Mouse (Mus musculus) stomach, postnatal 0 days (tissue): ENCODE results near the gene Rnf151. TPM values are rescaled to one million over a fixed set of nuclear protein-coding genes. Genes with fewer than 3 reads are reported as not detected.

Experiments
- ATAC-seq: fragments of 200-750 bp; cut with Nextera tagmentation; 2 replicates; pipeline ENCODE4 v1.8.0; 2017; ENCODE audit not compliant: low FRiP score, low TSS enrichment
- DNase-seq: peaks from one replicate; pipeline ENCODE4 v3.0.0-alpha.2; 2016; ENCODE audit warnings: low spot score
- H3K27ac ChIP-seq: fragments of 300-500 bp; sonication (generic); replicated peaks from 2 replicates; pipeline ENCODE4 v1.5.1; 2014; ENCODE audit warnings: mild to moderate bottlenecking, control low read depth
- H3K27me3 ChIP-seq: fragments of 300-500 bp; sonication (generic); 2 replicates; pipeline ENCODE4 v1.6.1; 2014; ENCODE audit warnings: low read length; ENCODE audit not compliant: control insufficient read depth, insufficient read depth
- H3K36me3 ChIP-seq: fragments of 300-500 bp; sonication (generic); 2 replicates; pipeline ENCODE4 v1.6.1; 2014; ENCODE audit warnings: low read length, mixed read lengths; ENCODE audit not compliant: control insufficient read depth, insufficient read depth
- H3K4me1 ChIP-seq: fragments of 300-500 bp; sonication (generic); replicated peaks from 2 replicates; pipeline ENCODE4 v1.6.1; 2014; ENCODE audit warnings: antibody characterized with exemption; ENCODE audit not compliant: control insufficient read depth, insufficient read depth
- H3K4me2 ChIP-seq: fragments of 300-500 bp; sonication (generic); replicated peaks from 2 replicates; pipeline ENCODE4 v1.6.1; 2014; ENCODE audit warnings: low read depth, mild to moderate bottlenecking, control low read depth, moderate library complexity
- H3K4me3 ChIP-seq: fragments of 300-500 bp; sonication (generic); 2 replicates; pipeline ENCODE4 v1.5.1; 2014; ENCODE audit warnings: low read depth, low read length, control low read depth
- H3K9ac ChIP-seq: fragments of 300-500 bp; sonication (generic); 2 replicates; pipeline ENCODE4 v1.6.1; 2014; ENCODE audit warnings: mild to moderate bottlenecking, low read length, control low read depth, mixed read lengths
- H3K9me3 ChIP-seq: fragments of 300-500 bp; sonication (generic); 2 replicates; pipeline ENCODE4 v1.6.1; 2016; ENCODE audit warnings: low read length; ENCODE audit not compliant: control insufficient read depth
- CTCF ChIP-seq: IDR thresholded peaks from 2 replicates; pipeline ENCODE4 v1.5.1; 2016; ENCODE audit warnings: antibody characterized with exemption, low read depth, mild to moderate bottlenecking, moderate library complexity
- EP300 ChIP-seq: optimal IDR thresholded peaks from 2 replicates; pipeline ENCODE3; 2016; ENCODE audit warnings: antibody characterized with exemption
- WGBS: fragments of 180-500 bp; shearing (Covaris S2); extraction: QIAGEN DNeasy Blood & Tissue Kit; methylation state at CpG from one replicate; pipeline ENCODE4 v1.1.7; 2014; 5-methylcytosine and 5-hydroxymethylcytosine counted together
- polyA plus RNA-seq: library from polyadenylated mRNA; unstranded; fragments of >200 nt; fragmentation: Nextera tagmentation; extraction: Ambion mirVana; gene quantifications from 2 replicates; pipeline ENCODE4 v1.2.1, GENCODE M21; 2015

Gene Rnf151
- polyA plus RNA-seq, 1 experiment from 2014 or later, result 0.10 TPM

GRCm38 (mm10) chr17:24736330-24737051 lies 18.6 kb upstream of the Rnf151 start, which contains the start of gene Msrb1:
Msrb1 (plus strand) TSS chr17:24736642.
- peak; percentile 96 for ATAC-seq
- Histone ChIP-seq H3K27me3 (no peaks in the 10 kb centered on the region), H3K9me3 (no peaks in the 10 kb centered on the region), H3K4me2 (peak within 1 kb of the TSS; percentile 87), H3K4me3 (peak within 1 kb of the TSS; percentile 65), H3K27ac (peak within 1 kb of the TSS; percentile 87), H3K4me1 (peaks cover 7% of the 10 kb centered on the region; the same call in 1 of the 2 replicates), H3K9ac (peak within 1 kb of the TSS; percentile 79), H3K36me3 (peaks cover 5% of the 10 kb centered on the region; the same call in 1 of the 2 replicates)
- TF ChIP-seq EP300, result no peak
- 0 out of 2 replicates have a peak, but pooled peaks have one; percentile 1 for TF ChIP-seq CTCF
- peak; percentile 98 for DNase-seq
- 1% methylated on average over 29 of the region's 29 CpGs for WGBS

GRCm38 (mm10) chr17:24735446-24735845 lies 17.6 kb upstream of the Rnf151 start:
- H3K9me3 ChIP-seq, result no peaks in the 10 kb centered on the region
- no peak overlapping the region for H3K4me2 ChIP-seq
- no peak overlapping the region for H3K9ac ChIP-seq
- no peak for TF ChIP-seq EP300
- TF ChIP-seq CTCF, result no peak
- peaks cover 7% of the 10 kb centered on the region; the same call in 1 of the 2 replicates for H3K4me1 ChIP-seq
- H3K27ac ChIP-seq, result peak overlapping the region; percentile 87; the same call in 1 of the 2 replicates
- H3K4me3 ChIP-seq, result no peak overlapping the region
- ATAC-seq, result no peak
- WGBS, result 83% methylated on average over 7 of the region's 7 CpGs
- no peaks in the 10 kb centered on the region for H3K27me3 ChIP-seq
- H3K36me3 ChIP-seq, result no peaks in the 10 kb centered on the region
- DNase-seq, result no peak

- H3K4me3 ChIP-seq, result no peak overlapping the region
- no peak overlapping the region for H3K27ac ChIP-seq
- H3K36me3 ChIP-seq, result no peaks in the 10 kb centered on the region
- ATAC-seq, result no peak
- 76% methylated on average over 1 of the region's 1 CpGs for WGBS
- no peak overlapping the region for H3K9ac ChIP-seq
- TF ChIP-seq EP300 (no peak), CTCF (0 out of 2 replicates have a peak, but pooled peaks have one; percentile 36)
- H3K27me3 ChIP-seq, result no peaks in the 10 kb centered on the region
- H3K9me3 ChIP-seq, result no peaks in the 10 kb centered on the region
- H3K4me1 ChIP-seq, result peaks cover 7% of the 10 kb centered on the region; the same call in 1 of the 2 replicates
- no peak for DNase-seq
- H3K4me2 ChIP-seq, result no peak overlapping the region
These were observed 16.6 kb upstream of the Rnf151 start for GRCm38 (mm10) chr17:24734513-24734912.

- TF ChIP-seq CTCF (no peak), EP300 (no peak)
- Histone ChIP-seq H3K27me3 (no peaks in the 10 kb centered on the region), H3K36me3 (no peaks in the 10 kb centered on the region), H3K27ac (no peak overlapping the region), H3K4me1 (peaks cover 7% of the 10 kb centered on the region; the same call in 1 of the 2 replicates), H3K4me3 (no peak overlapping the region), H3K9ac (no peak overlapping the region), H3K9me3 (no peaks in the 10 kb centered on the region), H3K4me2 (no peak overlapping the region)
- ATAC-seq (no peak), DNase-seq (no peak)
- 87% methylated on average over 21 of the region's 21 CpGs for WGBS
These were observed 15.7 kb upstream of the Rnf151 start for GRCm38 (mm10) chr17:24733434-24734050.

- TF ChIP-seq CTCF, result no peak
- no peak for TF ChIP-seq EP300
- DNase-seq (no peak), ATAC-seq (no peak)
- Histone ChIP-seq H3K4me1 (peaks cover 5% of the 10 kb centered on the region; the same call in 1 of the 2 replicates), H3K27me3 (no peaks in the 10 kb centered on the region), H3K4me2 (no peak overlapping the region), H3K9ac (no peak overlapping the region), H3K9me3 (no peaks in the 10 kb centered on the region), H3K27ac (no peak overlapping the region), H3K4me3 (no peak overlapping the region), H3K36me3 (no peaks in the 10 kb centered on the region)
- WGBS, result 80% methylated on average over 12 of the region's 12 CpGs
These were observed 14.5 kb upstream of the Rnf151 start for GRCm38 (mm10) chr17:24732233-24732935.
